Mouse (Mus musculus) cerebellum, adult 11 months (tissue): Measurements from ENCODE around the gene Dcun1d4.
"Not testable (repeated sequence)": the region's sequence is repeated elsewhere in the genome, so short reads cannot be mapped to it uniquely, and the experiment has no call there.

Experiments
- DNase-seq: peaks from one replicate; pipeline ENCODE4 v3.0.0; 2022

The Dcun1d4 gene

DNA sequence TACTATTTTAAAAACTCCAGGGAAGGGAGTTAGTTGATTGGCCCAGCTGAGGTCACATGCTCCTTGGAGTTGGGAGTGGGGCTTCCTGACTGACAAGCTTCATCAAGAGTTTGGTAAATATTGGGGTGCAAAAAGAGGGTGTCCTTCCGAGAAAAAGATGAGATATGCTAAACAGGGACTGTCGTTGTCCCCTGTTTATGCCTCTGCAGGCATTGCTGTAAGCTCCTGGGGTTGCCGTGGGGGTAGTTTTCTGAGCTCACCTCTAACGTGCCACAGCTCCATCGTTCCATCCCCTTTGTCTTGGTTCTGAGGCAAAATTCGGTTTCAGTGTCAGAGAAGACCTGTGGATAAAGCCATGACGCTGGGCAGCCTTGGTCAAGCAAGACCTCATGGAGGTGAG lies at the start of gene Dcun1d4:
Gene Dcun1d4 (plus strand): TSS at position 301 of the 400 bp plus-strand sequence.
- DNase-seq: no peak

DNA sequence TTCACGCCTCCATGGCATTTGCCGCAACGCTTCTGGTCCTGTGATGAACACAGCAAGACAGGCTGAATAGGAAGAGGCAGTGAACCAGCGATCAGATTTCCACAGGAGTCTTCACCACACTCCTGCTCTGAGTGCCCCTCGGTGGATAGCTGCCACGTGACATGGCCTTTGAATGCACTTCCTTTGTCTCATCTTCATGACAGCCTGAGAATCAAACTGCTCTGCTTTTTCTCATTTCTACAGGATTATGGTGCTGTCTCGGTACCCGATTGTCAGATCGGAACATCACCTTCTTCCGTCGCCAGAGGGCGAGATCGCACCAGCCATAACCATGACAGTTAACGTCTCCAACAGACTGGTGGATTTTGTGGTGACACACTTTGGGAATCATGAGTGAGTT lies 49.2 kb upstream of the Dcun1d4 start:
- peak; percentile 60 for DNase-seq

DNA sequence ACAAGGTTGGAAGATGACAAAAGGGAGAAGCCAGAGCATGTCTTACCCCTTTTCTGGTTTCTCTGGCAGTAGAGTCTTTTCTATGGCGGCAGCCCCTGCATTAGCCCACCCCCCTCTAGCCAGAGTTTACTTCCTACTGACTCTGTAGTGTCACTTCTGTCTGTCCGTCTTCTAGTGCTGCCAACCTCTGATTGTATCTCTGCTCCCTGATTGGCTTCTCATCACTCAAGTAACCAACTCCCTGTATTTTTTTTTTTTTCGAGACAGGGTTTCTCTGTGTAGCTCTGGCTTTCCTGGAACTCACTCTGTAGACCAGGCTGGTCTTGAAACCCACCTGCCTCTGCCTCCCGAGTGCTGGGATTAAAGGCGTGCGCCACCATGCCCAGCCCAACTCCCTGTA lies 48.0 kb upstream of the Dcun1d4 start:
- no peak for DNase-seq

DNA sequence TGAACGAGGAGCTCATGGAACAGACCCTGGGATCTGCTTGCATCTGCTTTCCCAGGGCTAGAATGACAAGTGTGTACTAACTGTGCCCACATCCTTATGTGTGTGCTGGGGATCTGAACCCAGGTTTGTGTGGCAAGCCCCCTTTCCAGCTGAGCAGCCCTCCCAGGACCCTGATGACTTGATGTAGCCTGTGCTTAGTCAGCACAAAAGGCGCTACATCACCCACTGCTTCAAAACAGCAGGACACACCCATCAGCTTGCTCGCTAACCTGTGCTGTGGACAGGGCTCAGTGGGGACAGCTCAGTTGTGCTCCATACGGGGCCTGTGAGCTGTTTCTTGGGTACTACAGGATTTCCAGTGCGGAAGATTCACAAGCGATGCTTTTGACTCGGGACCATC lies 46.0 kb upstream of the Dcun1d4 start:
- DNase-seq: no peak

DNA sequence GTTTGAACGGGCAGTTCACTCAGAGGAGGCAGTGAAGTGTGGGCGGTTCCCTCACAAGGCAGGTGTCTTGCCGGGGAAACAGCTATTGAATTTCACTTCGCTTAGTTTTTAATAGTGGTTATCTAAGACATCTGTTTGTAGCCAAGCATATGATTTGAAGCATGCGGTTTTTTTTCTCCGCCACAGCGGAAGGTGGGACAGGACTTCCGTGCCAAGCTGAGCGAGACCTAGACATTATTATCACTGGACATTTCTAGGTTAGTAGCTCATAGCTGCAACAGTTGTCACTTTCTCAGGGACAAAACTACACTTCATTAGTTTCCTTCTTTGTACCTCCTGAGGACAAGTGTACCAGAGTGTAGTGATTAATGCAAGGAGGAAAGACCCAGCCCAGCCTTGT lies 38.6 kb upstream of the Dcun1d4 start:
- DNase-seq: no peak

DNA sequence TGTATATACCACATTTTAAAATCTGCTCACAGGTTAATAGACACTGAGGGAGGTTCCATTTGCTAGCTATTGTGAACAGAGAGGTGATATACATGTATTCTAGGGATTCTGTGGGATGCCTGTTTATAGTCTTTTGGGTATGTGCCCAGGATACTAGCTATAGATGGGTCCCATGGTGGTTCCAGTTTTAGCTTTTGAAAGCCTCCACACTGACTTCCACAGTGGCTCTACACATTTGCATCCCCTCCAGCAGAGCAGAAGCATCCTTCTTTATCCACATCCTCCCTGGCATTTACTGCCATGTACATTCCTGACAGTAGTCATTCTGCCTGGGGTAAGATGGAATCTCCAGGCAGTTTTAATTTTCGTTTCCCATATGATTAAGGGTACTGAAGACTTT lies 30.5 kb upstream of the Dcun1d4 start:
- no peak for DNase-seq

DNA sequence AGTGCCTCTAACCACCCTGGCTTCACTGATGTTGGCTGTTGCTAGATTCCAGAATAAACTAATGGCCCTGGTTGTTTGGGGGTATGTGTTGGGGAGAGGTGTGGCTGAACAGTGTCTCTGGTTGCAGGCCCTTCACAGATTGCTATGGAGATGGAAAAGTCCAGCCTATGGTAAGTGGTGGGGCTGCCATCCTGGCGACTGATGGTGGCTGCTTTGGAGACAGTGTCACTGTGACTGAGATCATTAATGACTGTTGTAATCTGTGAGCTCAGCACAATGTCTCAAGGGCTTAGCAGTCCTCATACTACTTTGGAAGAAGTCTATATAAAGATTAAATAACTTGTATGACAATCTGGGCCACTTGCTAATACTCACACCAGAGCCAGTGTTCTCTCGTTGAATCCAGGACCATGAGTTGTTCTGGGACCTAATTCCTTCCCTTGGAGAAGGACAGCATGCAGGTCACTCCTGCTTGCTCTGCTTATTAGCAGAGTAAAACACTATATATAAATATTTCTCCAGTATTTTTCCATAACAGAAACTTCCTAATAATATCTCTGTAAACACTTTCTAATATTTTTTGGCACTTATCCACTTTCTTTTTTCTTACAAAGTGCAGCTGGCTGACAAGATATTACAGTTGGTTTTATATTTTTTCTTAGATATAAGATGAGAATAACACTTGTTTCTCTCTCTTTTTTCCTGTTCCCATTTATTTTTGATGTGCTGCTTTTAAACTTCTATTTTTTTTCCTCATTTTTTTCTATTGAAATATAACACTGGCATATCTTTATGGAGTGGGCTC lies 26.1 kb upstream of the Dcun1d4 start:
- no peak for DNase-seq

DNA sequence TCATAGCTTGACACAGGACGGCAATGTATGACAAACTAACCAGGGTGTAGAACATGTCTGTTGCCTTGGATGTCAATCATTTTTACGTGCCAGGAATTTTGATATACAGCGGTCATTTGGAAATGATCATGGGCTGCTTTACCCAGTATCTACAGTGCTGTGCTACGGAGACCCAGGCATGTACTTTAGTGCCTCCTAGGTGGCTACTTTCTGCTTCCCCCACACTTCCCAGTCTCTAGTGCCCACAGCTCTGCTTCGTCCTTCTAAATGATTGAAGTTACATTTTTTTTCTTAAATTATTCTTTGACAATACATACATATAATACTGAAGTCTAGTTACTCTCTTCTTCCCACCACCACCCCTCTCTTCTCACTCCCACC lies 25.5 kb upstream of the Dcun1d4 start:
- DNase-seq: no peak

DNA sequence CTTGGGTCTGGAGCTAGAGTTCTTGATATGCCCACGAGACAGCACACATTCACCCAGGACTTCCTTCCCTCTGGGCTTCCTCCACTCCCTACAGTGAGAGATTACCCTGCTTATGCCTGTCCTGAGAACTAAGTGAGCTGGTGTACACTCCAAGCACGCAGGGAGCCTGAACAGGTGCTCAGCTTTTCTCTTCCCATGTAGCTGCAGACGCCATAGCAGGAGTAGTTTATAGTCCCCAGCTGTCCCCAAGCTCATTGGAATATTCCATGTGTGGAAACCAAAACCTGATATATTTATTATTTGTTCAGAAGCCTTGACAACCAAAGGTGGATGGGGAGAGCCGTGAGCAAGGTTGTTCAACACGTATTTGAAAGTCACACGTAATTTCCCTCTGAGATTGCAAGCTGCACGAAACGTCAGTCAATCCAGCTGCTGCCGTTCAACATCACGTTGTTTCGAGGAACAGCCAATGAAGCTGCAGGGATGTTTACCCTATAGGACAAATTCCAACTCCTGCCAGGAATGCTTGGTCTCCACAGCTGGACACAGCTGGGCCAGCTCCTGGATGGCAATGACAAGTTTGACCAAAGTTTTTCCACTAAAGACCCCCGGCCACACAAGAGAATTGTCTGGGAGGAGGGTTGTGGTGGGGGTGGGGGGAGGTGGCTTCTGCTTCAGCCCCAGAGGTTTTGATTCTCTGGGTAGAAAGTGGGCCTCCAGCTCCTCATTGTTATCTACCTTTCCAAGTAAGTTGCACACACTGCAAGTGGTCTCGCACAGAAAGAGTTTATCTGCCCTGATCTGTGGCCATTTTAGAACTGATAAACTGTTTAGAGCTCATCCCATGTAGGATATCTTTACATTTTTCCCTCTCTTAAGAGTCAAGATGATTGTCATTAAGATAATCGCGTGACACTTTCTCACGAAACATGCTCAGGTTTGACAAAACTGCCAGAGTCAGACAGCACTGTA lies 12.1 kb upstream of the Dcun1d4 start:
- DNase-seq: no peak

DNA sequence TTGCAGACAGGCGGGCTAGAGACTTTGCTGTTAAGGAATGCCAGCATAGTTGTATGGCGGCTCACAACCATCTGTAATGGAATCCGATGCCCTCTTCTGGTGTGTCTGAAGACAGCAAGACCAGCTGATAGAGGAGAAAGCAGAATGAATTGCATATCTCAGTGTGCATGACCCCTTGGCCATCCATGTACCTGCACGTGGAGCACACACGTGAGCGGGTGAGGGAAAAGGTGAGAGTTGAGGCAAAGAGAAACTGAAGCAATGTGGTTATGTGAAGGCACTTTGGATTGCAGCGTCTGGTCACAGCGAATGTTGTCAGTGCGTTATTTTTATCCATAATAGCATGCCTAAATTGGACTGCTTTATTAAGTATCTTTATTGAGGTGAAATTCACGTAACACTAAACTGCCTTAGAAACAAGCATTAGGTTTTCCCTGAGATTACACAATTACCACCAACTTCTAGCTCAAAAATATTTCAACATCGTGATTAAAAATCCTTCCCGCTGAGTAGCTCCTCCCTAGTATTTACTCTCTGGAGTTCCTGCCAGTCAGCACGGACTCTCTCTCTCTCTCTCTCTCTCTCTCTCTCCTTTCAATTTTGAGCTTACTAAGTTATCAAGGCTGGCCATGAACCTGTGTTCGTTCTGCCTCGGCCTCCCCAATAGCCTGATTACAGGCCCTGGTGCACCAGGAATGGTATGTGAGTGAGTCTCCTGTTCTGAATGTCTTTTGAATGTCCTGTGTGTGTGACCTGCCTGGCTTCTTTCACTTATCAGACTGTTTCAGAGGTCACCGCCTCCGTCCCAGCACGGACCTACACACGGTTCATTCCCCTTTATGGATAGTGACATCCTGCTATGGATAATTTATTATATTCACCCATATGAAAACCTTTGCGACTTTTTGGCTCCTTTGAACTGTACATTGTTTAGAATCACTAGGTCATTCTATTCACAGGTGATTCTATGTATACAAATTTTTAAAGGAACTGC lies 6.1 kb upstream of the Dcun1d4 start:
- no peak for DNase-seq

DNA sequence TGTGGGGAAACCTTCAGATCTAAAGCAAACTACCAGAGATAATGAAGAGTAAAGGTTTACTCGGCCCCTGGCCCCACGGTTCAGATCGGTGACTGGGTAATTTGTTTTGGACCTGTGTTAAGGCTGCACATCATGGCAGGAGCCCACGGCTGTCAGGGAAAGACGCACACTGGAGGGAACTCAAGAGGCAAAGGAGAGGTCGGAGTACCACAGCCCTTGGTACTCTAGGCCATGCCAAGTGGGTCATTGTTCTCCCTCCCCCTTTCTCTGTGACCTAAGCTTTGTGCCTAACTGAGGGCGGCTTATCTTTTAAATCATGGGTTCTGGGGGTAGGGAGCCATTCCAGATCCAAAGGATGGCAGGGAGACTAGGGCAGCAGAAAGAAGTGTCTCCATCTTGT lies 601 bp downstream of the Dcun1d4 start:
- DNase-seq: no peak

DNA sequence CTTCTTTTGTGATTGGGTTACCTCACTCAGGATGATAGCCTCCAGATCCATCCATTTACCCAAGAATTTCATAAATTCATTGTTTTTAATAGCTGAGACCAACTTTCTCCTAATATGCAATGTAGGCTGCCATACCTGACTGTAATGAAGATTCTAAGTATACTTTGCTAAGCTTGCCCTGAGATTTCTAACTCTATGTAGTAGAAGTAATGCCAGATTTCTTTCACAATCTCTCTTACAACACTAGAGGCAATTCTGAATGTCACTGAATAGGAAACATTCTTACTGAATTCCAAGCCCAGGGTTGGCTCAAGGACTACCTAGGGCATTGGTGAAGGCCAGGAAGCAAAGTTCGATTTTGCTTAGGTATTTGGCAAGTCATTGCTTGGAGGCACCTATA lies 1.6 kb downstream of the Dcun1d4 start:
- DNase-seq: not testable (repeated sequence)

DNA sequence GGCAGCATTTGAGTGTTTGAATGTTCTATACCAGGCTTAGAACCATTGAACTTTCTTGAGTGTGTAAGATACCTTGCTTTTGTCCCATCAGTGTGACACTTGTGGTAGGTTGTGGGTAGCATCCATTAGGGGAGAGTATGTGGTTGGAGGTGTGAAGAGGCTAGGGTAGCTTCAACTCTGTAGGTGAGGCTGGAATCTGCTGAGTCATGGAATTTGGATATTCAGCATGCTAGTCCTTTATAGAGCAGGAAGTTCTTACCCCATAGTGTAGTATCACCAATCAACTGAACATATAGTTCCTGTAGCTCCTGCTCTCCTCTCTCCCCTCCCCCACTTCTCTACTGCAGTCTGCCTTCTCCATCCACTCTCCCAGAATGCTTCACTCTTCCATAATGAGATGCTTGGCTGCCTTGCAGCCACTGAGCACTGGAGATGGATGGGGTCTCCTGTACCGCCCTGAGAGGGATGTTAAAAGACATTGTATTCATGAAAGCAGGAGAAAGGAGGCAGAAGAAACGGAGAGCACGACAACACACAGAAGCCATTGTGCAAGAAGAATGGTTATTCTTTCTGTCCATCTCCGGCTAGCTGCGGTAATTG lies 3.3 kb downstream of the Dcun1d4 start:
- DNase-seq: no peak

DNA sequence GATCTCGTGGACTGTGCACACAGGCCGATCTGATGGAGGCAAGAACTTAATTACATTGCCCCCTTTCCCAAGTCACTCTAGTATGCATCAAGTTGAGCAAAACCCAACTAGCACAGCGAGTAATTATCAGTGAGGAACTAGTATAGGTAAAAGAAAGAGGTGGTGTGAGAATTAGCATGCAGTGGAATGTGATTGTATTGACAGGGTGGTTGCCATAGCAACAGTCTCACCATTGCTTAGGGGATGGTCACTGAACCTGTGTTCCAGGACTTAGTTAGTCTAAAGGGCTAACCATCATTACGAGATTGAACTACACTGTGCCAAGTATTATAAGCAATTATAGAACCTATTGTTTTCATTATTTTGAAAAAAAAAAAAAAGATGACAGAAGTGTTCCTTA lies 5.7 kb downstream of the Dcun1d4 start:
- no peak for DNase-seq

DNA sequence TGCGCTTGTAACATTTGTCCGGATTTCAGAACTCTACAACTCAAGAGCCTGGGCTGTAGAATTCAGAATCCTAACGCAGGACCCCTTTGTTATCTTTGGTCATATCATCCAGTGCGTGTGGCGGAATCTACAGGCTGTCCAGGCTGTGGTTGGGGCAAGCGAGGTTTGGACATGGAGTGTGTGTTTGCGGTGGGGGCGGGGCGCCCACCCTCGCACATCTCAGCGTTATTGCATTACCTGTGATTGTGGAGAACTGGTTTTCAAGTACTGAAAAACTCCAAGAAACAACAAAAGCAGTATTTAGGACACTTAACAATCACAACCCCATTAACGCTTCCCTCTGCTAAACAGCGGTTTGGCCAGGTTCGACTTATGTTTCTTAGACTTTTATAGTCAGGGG lies 9.1 kb downstream of the Dcun1d4 start:
- DNase-seq: peak; percentile 39

DNA sequence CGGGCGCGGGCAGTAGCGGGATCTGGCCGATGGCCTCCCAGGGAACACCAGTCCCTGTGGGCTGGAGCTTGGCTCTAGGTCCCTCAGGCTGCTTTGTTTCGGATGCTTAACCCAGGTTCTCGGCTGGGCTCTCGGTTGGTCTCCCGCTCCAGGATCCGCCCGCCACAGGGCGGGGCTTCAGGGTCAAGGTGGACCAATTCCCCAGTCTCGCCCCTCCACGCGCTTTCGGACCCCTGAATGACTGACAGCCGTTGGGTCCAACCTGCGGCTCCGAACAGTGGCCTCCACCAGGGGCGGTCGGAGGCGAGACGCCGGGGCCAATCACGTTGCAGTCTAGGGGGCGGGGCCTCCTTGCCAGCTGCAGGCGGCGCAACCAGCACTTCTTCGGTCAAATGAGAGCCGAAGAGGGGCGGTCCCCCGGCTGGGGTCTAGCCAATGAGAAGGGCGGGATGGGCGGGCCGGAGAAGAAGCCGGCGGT lies 9.8 kb downstream of the Dcun1d4 start:
- peak; percentile 99 for DNase-seq

DNA sequence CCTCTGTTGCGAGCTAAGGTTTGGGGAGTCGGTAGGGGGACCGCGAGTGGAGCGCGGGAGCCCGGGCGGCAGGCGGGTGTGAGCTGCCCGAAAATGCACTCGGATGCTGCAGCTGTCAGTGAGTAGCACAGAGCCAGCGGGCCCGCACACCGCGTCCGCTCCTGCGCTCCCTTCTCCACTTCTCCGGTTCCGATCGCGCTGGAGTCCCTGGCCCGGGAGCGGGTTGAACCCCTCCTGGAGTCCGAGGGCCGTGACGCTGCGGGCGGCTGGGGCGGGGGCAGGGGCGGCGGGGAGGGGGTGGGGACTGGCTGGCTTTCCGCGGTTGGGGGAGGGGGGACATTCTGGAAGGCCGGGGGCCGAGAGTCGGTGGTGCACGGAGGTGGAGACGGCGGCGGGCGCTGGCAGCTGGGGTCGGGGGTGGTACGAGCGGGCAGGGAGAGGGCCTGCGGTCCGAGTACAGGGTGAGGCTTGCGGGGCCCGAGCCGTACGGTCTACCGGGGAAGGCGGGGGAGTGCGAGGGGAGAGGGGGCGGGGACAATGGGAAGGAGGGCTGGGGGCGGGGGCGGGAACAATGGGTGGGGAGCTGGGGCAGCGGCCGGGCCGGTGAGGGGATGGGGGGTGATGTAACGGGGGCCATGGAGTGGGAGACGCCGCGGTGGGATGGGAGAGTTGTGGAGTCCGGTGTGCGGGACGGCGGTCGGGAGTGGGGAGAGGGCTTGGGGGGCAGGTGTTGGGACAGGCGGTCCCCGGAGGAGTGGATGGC lies 10.5 kb downstream of the Dcun1d4 start:
- DNase-seq: peak; percentile 56

DNA sequence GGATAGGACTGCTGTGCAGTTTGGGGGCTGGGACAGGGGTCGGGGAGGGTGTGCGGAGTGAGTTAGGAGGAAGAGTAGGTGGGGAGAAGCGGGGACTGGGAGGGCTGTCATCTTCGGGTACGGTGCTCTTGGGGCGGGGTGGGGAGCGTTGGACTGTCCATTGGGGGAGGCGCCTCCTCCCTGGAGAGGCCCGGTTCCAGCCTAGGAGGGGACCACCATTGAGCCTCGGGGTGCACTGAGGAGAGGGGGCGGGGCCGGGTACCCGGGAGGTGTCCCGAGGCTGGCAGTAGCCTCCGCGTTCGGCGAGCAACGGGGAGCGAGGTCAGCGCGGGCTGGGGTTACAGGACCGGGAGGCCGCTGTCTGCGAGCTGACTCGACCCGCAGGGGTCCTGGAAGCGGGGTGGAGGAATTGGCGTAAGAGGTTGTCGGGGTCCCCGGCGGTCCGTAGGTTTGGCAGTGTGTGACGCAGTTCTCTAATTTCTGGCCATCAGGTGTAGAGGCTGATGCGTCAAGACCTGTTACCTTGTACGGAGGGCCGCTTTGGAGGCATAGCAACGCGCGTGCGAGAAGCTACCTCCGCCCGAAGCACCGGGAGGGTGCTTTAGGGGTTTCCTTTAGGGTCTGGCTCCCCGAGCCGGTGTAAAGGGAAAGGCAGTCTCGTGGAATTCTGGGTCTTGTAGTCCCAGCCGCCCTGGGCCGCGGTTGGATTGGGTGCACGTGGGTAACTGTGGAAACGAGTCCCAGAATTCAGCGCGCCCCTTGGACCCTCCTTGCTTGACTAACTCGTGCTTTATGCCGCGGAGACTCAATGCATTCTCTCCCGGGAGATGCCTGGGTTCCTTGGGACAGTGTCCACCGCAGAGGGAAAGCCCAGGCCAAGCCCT lies 11.3 kb downstream of the Dcun1d4 start:
- peak; percentile 81 for DNase-seq

DNA sequence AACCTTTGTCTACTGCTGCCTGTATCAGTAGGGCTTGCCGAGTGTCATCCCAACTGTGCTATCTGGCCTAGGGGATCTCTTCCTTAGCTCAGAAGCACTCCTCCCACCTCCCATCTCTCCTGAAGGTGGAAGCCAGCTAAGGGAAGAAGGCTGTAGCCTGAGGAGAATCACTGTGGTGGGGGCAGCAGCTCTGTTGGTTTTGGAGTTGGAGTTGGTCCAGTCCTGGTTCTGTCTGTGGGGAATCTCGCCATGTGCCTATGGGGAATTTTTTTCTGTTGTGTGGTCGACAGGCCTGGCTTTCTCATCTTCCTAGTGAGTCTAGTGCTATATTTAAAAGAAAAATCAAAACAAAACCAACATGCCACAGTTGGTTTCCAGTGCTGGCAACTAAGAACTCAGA lies 16.6 kb downstream of the Dcun1d4 start:
- no peak for DNase-seq

DNA sequence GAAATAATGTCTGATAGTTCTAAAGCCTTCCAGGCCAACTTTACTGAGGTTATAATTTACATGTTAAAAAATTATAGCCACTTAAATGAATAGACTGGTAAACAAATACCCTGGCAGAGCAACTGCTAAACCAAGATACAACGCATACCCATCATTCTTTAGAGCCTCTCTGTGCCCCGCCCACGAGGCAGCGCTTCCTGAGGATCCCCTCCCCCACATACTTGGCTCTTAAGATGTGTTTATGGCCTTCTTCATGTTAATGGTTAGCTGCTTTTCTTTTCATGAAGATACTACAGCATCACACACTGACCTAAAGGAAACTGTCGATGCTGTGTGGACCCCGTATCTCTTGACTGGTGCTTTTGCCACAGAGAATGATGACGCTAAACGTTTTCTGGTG lies 17.8 kb downstream of the Dcun1d4 start:
- no peak for DNase-seq
